ENCODE assay signal across 14 mouse cellular contexts in the genomic region with DNA sequence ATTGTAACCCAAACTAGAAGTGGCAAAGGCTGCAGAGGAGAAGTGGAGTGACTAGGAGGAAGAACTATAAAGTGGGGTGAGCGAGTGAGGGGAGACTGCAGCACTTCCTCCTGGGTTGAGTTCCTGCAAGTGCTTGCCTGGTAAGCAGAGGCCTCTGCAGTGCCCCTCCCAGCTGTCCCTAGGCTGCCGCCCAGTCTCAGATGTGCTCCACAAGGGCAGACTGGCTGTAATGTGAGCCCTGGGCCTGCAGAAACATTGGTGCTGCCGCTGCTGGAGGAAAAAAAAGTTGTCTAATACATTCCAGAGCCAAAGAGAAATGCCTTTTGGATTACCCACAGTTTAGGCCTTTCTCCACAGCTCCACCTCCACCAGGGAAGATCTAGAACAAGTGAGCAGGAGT. TPM values are rescaled to one million over a fixed set of nuclear protein-coding genes. Genes with fewer than 3 reads are reported as not detected.
DNase-seq lines count a peak whose midpoint lies in the region; ATAC-seq lines count a peak whose summit lies in the region.
"Had no signal": no experiment of that assay in that cellular context is flagged by ENCODE, and none has a peak within 500 bp of the region (broad histone marks: within the 10 kb centered on the region; RNA-seq: fewer than 3 reads in every experiment).

No protein-coding gene starts in this region.

- H3K27ac ChIP-seq in heart, embryonic 11.5 days (ENCODE audit: low read depth, low read length): peak overlapping the region; percentile 4; the same call in 1 of the 2 replicates
- H3K27ac ChIP-seq in limb, embryonic 15.5 days: 0 out of 2 replicates have a peak overlapping the region, but pooled peaks have one; percentile 2
- H3K27ac ChIP-seq: forebrain, embryonic 12.5 days had no signal

- DNase-seq in gastrocnemius, adult 18-20 months (ENCODE audit: low spot score): peak; percentile 48
- no peak for DNase-seq in gastrocnemius, postnatal 10 days
- peak; percentile 8 for DNase-seq in embryo, embryonic 9.5 days (ENCODE audit: extremely low spot score)
- no peak for DNase-seq in adrenal gland, adult 18-20 months (ENCODE audit: low spot score in 2 of 2)
- DNase-seq in layer of hippocampus, adult 11-12 months (ENCODE audit: low spot score): no peak
- DNase-seq: adrenal gland, postnatal 36 days; cerebellum, adult 9-11 months; kidney, adult 18-20 months; lung, postnatal 14 days; thymus, postnatal 14 days had no signal

- no peaks in the 10 kb centered on the region for H3K4me1 ChIP-seq in heart, embryonic 11.5 days (ENCODE audit: control insufficient read depth, insufficient read depth, low read length)
- no peaks in the 10 kb centered on the region for H3K4me1 ChIP-seq in limb, embryonic 15.5 days
- H3K4me1 ChIP-seq: forebrain, embryonic 12.5 days had no signal

- H3K9ac ChIP-seq in heart, embryonic 11.5 days (ENCODE audit: low read depth, low read length): no peak overlapping the region
- H3K9ac ChIP-seq in limb, embryonic 15.5 days: no peak overlapping the region
- H3K9ac ChIP-seq: forebrain, embryonic 12.5 days had no signal

- 34% methylated on average over 3 of the region's 3 CpGs for WGBS in heart, embryonic 11.5 days (ENCODE audit: insufficient replicate concordance)
- 26% methylated on average over 3 of the region's 3 CpGs for WGBS in limb, embryonic 15.5 days

- ATAC-seq in heart, embryonic 11.5 days (replicated peaks; ENCODE audit: insufficient number of reproducible peaks, low FRiP score, low TSS enrichment): no peak
- no peak for ATAC-seq in limb, embryonic 15.5 days (ENCODE audit: insufficient number of reproducible peaks, low FRiP score, low TSS enrichment, low read depth)
- no peak for ATAC-seq in CD4-positive, CD25-positive, alpha-beta regulatory T cell, adult 4 months

- no peaks in the 10 kb centered on the region for H3K9me3 ChIP-seq in heart, embryonic 11.5 days (replicated peaks; ENCODE audit: control insufficient read depth, low read length)
- H3K9me3 ChIP-seq in limb, embryonic 15.5 days: no peaks in the 10 kb centered on the region

- H3K36me3 ChIP-seq in heart, embryonic 11.5 days (ENCODE audit: control insufficient read depth, insufficient read depth, low read length): peaks cover 15% of the 10 kb centered on the region; the same call in 1 of the 2 replicates
- peaks cover 35% of the 10 kb centered on the region for H3K36me3 ChIP-seq in limb, embryonic 15.5 days

- no peak overlapping the region for H3K4me3 ChIP-seq in heart, embryonic 11.5 days (ENCODE audit: low read depth, low read length)
- no peak overlapping the region for H3K4me3 ChIP-seq in limb, embryonic 15.5 days
- H3K4me3 ChIP-seq: forebrain, embryonic 12.5 days had no signal

- no peak overlapping the region for H3K4me2 ChIP-seq in heart, embryonic 11.5 days
- H3K4me2 ChIP-seq in limb, embryonic 15.5 days: no peak overlapping the region
- H3K4me2 ChIP-seq: forebrain, embryonic 12.5 days had no signal

- no peaks in the 10 kb centered on the region for H3K27me3 ChIP-seq in heart, embryonic 11.5 days (ENCODE audit: control insufficient read depth, insufficient read depth, low read length)
- H3K27me3 ChIP-seq in limb, embryonic 15.5 days: no peaks in the 10 kb centered on the region
- H3K27me3 ChIP-seq: forebrain, embryonic 12.5 days had no signal

RNA-seq across cellular contexts. Expression of gene Elf4, which starts 57.8 kb away (rescaled TPM):
- total RNA-seq in gastrocnemius, adult 18-20 months (2021): 1 to 10 TPM; 1.6 to 2.3 TPM
- 10 to 100 TPM in 1 of 2 experiments, 1 to 10 TPM in 1; 6.1 to 11.3 TPM for total RNA-seq in gastrocnemius, postnatal 10 days (2021)
- polyA plus RNA-seq in heart, embryonic 11.5 days (2014; fragmentation: Nextera tagmentation; extraction: Ambion mirVana): 14.3 and 17.3 TPM in 2 replicates
- 8.1 and 8.7 TPM in 2 replicates for polyA plus RNA-seq in limb, embryonic 15.5 days (2015; fragmentation: Nextera tagmentation; extraction: Ambion mirVana)
- total RNA-seq in adrenal gland, adult 18-20 months (2021): 10 to 100 TPM in 1 of 2 experiments, 1 to 10 TPM in 1; 9.9 to 14.6 TPM
- 10 to 100 TPM; 24.7 to 25.4 TPM for polyA plus RNA-seq in CD4-positive, CD25-positive, alpha-beta regulatory T cell, adult 4 months (2017; shearing (Covaris generic))

Comparison
In these comparisons a context has a peak if more than half of its experiments do, and no peak if none do; other contexts are left out.
1. DNase-seq: peak in gastrocnemius, adult 18-20 months (single experiment) and embryo, embryonic 9.5 days (single experiment); none in gastrocnemius, postnatal 10 days (single experiment), adrenal gland, adult 18-20 months (0 of 2) and layer of hippocampus, adult 11-12 months (single experiment).